Mouse (Mus musculus) heart, adult 2 months (tissue): Measurements from ENCODE around the gene Eva1a.

Experiments used
- CTCF ChIP-seq: fragments of 200-600 bp; IDR thresholded peaks from 2 replicates; pipeline ENCODE4 v1.8.1; 2022; ENCODE audit warnings: antibody characterized with exemption, mild to moderate bottlenecking, moderate library complexity
- POLR2A ChIP-seq: fragments of 200-500 bp; IDR thresholded peaks from 2 replicates; pipeline ENCODE4 v1.6.1; 2011; ENCODE audit warnings: mild to moderate bottlenecking, low read depth, low read length, control low read depth; ENCODE audit not compliant: insufficient read depth

DNA sequence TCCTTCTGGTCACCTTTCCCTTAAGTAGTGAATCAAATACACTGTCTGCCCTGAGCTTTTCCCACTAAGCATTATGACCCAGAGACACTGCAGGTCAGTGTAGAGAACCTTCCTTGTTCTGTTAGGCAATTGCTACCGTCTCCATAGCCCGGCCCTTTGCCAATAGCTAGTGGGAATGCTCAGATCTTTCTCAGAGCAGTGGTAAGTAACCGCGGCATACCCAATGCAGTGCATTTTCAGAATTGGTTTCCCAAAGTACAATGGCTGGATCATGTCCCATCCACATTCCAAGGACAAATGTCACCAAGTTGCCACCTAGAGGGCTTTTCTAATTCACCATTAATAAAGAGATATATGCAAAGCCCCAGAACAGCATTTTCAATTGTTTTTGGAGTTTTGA, 38.0 kb downstream of the Eva1a start:
- TF ChIP-seq POLR2A = no peak
- TF ChIP-seq CTCF = peak; percentile 33
